Mouse (Mus musculus): Measurements from ENCODE around the gene 3830403N18Rik.
"Not testable (repeated sequence)": the region's sequence is repeated elsewhere in the genome, so short reads cannot be mapped to it uniquely, and the experiment has no call there.

DNA sequence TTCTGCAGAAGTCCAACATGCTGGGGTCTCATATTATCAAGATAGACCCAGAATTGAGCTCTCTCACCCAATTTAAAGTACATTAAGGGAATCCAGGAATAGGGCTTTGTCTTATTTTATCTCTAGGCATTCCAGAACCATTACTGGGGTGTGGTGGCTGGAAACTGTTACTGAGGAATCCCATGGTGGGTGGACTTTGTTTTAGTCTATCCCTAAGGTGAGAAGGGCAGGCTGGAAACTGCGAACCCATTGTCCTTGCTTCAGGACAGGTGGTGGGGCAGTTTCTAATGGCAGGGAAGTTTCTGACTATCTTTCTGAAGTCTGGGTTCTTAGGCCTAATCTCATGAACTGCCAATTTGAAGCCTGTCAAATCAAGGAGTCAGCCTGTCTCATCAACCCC, 50.1 kb downstream of the 3830403N18Rik start:
- not testable (repeated sequence) for TF ChIP-seq EP300, CTCF (IDR thresholded peaks at IDR 0.05; ENCODE audit: low read depth)

All from heart, postnatal 0 days (tissue).